Mouse (Mus musculus): ENCODE results near the gene Zmynd10.

Gene Zmynd10

DNA sequence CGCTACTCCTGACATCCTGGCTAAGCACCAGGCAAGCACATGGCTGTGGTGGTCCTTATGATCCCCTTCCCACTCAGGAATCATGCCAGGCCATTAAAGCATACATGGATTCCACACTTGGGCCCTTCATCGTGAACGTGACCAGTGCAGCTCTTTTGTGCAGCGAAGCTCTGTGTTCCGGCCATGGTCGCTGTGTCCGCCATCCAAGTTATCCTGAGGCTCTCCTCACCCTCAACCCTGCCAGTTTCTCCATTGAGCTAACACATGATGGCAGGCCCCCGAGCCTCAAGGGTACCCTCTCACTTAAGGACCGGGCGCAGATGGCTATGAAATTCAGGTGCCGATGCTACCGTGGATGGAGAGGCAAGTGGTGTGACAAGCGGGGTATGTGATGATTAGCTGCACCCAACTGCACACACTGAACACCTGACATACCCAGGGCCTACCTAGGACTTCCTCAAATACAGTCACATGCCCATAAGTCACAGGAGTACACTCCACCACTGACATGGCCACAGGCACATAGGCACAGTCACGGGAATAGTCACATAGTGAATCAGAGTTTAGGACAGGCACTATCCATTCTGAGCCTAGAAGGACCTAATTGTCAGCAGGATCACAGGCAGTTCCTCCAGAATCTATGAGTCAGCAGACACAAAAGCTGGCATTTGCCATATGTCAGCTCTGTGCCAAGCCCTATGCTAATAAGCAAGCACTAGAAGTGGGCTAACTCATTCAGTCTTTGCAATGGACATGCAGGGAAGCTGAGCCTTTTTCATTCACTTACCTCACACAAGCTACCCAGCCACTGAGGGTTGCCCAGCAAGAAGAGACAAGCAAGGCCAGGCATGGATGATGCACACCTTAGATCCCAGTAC is 32.2 kb downstream of the Zmynd10 start:
- DNase-seq (ENCODE audit: low read depth, low spot score): no peak

DNA sequence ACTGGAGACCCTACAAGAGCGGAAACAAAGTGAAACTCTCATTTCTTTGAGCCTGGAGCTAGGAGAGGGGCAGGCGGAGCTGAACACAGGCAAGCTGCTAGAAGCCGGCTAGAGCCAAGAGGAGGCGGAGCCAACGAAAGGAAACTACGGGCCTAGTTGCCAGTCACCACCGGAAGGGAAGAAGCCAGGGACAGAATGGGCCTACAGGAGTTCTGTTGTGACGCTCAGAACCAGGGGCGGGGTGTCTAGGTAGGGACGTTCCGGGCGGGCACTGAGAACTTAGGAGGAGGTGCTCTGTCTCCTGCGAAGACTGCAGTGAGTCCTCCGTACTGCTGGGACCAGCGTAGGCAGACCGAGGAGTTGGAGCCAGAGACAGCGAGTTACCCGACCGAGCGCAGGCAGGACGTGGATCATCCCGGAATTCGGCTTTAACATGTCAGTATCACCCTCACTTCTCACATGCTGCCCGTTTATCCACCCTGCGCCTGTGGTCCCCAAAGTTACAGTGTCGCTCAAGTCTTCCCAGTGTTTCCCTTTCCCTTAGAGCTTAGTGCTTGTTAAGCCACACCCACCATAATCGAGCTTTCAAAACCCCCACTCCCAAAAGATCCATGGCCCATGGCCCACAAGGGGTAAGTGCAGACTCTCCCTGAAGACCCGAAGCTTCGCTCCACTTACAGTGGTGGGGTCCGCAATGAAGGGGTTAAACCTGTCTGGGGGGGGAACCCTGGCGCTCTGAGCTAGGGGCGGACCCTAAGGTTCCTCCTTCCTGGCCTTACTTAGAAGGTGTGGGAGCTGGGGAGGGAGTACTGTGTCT is 33.6 kb downstream of the Zmynd10 start, which contains the start of gene Hyal3:
Hyal3 (plus strand) TSS at position 318 of the 817 bp plus-strand sequence.
- DNase-seq (ENCODE audit: low read depth, low spot score): no peak

DNA sequence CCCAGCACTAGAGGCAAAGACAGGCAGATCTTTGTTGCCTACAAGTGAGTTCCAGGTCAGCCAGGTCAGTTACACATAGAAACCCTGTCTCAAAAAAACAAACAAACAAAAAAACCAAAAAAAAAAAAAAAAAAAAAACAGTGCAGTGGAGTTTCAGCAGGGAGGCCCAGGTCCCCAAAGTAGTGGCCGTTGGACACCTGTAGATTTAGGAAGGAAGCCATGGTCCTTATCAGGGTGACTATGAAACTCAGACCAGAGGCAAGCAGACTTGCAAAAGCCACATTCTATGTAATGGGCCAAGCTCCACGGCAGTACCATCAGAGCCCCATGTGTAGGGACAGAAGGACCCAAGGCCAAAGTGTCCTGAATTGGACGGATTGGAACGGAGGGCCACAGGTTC is 34.5 kb downstream of the Zmynd10 start:
- DNase-seq (ENCODE audit: low read depth, low spot score): no peak

DNA sequence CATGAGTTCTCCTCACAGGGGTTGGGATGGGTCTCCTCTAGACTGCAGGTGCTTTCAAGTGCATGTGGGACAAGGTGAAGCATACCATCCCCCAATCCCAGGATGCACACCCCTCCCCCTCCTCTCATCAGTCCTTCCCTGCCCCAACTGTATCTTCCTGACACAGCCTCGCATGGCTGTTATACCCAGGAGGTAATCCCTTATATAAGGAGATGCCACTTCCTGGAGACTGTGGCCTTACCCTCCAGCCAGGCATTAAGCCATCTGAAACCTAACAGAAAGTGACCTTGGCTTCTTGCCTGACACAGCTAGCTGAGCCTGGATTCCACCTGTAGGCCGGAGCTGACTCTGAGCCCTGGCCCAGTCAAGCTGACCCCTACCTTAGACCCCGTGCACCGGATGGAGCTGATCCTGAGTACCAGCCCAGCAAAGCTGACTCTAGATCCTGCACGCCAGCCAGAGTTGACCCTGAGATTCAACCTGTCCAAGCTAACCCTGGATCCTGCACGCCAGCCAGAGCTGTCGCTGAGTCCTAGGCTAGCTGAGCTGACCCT is 35.5 kb downstream of the Zmynd10 start:
- no peak for DNase-seq (ENCODE audit: low read depth, low spot score)

DNA sequence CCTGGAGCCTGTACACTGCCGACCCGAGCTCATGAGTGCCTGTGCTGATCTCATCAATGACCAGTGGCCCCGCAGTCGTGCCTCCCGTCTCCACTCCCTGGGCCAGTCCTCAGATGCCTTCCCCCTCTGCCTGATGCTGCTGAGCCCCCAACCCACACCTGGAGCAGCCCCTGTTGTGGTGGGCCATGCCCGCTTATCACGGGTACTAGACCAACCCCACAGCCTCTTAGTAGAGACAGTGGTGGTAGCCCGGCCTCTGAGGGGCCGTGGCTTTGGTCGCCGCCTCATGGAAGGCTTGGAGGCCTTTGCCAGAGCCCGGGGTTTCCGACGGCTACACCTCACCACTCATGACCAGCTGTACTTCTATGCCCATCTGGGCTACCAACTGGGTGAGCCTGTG is 36.1 kb downstream of the Zmynd10 start:
- no peak for DNase-seq (ENCODE audit: low read depth, low spot score)

DNA sequence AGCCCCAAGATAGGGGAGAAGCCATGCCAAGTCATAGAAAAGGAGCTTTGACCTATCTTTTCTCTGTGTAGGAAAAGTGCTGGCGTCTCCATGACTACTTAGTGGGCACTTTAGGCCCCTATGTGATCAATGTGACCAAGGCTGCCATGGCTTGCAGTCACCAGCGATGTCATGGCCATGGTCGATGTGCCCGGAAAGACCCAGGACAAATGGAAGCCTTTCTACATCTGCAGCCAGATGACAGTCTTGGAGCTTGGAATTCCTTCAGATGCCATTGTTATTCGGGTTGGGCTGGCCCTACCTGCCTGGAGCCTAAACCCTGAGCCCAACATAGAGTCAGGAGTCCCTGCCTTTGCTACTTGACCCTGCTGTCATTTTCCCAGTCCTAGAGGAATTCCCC is 39.4 kb downstream of the Zmynd10 start:
- DNase-seq (ENCODE audit: low read depth, low spot score): no peak

DNA sequence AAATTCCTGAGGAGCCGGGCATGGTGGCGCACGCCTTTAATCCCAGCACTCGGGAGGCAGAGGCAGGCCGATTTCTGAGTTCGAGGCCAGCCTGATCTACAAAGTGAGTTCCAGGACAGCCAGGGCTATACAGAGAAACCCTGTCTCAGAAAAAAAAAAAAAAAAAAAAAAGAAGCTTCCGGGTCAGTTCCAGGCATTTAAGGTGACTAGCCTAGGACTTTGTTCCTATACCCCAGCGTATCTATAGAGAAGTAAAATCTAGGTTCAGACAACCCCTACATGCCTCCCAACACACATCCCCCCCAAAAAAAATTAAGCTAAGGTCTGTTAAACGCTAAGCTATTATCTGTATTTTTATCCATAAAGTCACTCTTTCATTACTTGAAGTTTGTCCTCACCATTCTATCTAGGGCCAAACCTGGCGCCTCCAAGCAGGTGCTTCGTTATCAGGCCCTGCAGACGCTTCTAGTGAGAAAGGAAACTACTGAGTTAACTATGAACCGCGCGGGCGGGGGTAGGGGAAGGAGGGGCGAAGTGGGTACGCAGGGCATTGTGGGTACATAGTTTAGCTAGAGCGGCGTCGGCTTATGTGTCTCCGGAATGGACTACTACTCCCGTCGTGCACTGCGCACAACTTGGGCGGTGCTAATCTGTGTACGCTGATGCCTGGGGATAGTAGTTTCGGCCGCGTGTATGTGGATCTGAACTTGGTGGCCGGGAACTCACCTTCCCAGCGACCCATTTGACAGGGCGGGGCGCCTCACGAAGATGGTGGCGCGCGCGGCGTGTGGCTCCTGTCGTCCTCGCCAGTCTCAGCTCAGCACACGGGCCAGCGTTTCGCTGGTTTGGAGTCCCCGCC is 40.1 kb downstream of the Zmynd10 start, which contains the start of gene Ifrd2:
Ifrd2 (plus strand) TSS at position 669 of the 859 bp plus-strand sequence.
- DNase-seq (ENCODE audit: low read depth, low spot score): peak; percentile 98

DNA sequence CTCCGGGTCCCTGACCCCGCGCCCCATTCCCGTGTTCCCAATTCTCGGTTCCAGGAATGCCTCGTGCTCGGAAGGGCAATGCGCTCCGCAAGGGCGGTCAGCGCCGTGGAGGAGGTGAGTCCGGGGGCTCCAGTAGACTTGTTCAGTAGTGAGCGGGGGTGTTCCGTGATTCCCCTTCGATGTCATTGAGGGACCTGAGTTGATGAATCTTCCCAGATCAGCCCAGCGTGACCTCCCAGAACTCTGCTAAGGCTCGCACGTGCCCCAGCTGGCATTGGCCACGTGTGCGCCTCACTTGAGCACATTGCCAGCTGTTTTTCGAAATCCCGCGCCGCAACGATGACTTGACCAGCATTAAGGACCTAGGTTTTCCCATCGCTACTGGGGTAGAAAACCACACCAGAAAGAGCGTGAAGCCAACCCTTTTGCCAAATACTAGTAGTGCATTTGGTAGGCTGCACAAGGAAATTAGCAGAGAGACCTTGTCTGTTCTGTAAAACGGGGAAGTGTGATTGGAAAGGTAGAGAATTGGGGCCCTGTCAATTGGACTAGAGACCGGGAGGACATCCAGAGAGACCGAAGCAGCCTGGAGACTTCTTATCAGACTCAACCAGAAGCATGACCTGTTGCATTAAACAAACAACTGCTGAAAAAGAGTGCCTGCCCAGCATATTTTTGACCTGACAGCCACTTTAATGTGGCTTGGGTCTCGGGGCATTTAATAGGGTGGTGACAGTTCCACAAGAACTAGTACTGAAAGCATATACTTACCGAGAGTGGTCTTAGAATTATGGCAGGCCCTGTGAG is 40.9 kb downstream of the Zmynd10 start:
- no peak for DNase-seq (ENCODE audit: low read depth, low spot score)

DNA sequence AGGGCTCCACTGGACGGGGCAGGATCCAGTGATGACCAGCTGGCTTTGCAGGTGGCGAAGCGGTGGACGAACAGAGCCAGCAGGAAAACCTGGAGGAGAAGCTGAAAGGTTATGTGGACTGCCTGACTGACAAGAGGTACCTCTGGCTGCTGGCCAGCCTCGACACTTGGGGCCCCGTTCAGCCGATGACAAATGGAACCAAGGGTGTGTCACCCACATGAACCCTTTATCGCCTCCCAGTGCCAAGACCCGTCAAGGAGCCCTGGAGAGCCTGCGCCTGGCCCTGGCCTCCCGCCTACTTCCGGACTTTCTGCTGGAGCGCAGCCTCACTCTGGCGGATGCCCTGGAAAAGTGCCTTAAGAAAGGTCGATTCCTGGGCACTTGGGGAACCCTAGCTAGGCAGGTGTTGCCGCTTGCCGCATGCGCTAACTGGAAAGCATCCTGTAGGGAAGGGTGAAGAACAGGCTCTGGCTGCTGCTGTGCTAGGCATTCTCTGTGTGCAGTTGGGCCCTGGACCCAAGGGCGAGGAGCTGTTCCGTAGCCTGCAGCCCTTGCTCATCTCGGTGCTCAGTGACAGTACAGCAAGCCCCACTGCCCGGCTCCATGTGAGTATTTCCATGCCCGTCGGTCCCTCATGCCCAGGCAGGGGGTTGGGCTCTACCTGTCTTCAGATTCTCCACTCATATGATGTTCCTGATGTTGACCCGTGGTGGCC is 43.1 kb downstream of the Zmynd10 start:
- no peak for DNase-seq (ENCODE audit: low read depth, low spot score)

DNA sequence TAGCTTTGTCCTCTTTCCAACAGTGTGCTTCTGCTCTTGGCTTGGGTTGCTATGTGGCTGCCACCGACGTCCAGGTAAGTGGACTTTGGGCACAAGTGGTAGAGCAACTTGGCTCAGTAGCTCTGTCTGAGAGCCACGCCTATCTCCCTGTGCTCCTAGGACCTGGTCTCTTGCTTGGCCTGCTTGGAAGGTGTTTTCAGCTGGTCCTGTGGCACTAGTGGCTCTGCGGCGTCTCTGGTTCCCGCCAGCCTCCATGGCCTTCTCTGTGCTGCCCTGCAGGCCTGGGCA is 43.6 kb downstream of the Zmynd10 start:
- DNase-seq (ENCODE audit: low read depth, low spot score): no peak

DNA sequence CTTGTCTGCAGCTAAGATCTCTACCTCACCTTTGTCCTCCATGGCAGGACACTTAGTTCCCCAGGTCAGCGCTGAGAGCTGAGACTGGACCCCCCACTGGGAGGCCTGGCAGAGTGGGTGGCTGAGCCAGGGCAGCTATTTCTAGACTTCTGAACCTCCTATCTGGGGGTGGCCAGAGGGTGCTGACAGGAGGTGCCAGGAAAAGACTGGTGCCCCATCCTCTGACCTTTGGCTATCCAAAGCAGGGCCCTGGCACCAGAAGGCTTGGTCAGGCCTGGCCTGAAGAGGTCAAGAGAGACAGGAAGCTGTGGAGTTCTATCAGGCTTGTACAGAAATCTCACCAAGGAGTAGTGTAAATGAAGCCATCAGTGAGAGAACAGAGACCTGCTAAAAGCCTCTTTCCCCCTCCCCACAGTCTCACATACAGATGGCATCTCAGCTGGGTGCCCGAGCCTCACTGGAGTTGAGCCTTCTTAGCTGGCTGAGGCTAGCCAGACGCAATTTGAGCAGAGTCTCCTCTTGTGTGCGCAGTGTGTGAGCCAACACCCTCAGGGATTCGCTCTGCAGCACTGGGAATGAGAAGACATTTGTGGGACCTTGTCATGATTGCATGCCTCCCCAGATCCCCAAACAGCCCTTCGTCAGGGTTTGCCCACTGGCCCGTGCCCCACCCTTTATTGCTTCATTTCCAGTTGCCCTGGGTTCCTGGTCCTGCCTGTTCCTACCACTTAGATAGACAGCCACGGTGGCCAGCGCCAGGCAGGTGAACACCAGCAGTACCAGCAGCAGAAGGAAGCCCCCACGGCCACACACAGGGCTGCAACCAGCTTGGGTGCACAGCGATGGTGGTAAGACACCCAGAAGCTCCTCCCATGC is 46.2 kb downstream of the Zmynd10 start:
- no peak for DNase-seq (ENCODE audit: low read depth, low spot score)

DNA sequence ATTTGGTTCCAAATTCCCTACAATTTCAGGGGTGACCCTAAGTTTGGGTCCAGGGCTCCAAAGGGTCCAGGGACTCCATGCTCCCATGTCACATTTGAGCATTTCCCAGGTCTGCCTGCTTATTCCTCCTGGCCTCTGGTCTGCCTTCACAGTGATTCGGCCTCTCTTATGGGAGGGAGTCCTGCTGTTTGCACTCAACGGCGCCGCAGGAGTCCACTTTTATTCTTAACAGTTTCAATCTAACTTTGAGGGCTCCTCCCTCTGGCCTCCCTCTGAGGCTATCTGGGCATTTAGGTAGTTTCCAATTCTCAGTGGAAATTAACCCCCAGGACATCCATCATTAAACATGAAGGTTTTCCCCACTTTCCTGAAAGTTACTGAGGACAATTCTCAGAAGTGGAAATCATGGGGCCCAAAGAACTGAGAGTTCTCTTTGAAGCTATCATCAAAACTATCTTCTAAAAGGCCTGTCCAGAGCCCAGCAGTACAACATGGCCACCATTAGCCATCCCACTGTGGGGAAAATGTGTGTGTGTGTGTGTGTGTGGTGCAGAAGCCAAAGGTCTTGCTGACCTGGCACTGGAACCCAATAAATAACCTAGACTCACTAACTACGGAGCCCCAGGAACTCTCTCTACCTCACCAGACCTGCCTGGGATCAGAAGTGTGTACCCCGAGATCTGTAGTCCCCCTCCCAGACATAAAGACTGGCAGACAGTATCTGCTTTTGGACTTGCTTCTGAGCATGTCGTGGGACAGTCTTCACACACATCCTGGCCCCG is 47.4 kb downstream of the Zmynd10 start:
- no peak for DNase-seq (ENCODE audit: low read depth, low spot score)

DNA sequence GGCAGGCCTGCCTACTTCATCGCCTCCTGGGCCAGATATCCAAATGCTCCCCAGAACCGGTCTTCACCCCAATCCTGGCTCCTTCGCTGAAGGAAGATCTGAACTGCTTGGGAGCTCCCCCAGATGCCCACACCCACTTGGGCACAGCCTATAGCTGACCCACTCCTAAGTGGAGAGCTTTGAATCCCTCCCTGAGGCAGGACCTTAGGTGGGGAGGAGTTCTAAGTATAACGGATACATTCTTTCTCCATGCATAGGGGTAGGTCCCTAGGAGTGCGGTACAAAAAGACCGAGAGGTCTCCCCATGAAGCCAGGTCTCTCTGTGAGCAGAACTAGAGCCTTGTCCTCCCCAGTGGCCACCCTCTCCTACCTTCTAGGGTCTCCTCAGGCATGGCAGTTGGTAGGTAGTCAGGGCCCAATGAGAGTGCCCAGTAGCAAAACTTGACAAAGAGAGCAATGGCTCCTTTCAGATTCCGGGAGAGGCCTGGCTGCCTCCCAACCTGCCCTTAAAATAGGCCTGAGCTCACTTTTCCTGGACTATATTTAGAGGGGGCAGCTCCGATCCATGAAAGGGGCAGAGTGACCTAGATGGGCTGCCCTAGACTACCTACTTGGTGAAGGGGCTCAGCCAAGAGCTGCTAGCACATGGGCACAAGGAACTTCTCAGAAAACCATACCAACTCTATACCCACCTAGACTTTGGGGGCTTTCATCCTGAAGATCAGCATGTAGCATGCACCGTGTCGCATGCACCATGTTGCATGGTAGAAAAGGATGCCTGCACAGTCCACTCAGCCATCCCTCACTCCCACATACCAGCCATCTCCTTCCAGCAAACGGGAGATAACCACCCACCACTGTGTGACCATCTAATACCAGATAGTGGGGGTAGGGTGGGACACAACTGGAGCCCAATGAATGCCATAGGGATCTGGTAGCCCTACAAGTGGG is 49.8 kb downstream of the Zmynd10 start:
- DNase-seq (ENCODE audit: low read depth, low spot score): no peak

DNA sequence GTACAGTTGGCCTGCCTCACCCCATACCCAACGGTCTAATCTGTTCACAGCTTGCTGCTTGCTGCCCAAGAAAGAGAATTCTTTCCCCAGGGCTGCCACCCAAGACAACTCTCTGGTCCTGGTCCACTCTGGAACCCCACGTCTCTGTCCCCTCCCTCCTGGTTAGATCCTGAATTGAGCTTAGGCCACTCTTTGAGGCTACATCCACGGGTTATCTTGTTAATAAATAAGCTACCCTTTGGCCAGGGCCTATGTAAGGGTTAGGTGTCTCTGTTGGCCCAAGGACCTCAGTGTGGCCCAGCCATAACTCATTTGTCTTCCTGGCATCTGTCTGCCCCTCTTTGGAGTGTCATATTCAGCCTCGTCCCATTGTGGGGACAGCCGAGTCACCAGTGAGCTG is 51.3 kb downstream of the Zmynd10 start:
- DNase-seq (ENCODE audit: low read depth, low spot score): no peak

DNA sequence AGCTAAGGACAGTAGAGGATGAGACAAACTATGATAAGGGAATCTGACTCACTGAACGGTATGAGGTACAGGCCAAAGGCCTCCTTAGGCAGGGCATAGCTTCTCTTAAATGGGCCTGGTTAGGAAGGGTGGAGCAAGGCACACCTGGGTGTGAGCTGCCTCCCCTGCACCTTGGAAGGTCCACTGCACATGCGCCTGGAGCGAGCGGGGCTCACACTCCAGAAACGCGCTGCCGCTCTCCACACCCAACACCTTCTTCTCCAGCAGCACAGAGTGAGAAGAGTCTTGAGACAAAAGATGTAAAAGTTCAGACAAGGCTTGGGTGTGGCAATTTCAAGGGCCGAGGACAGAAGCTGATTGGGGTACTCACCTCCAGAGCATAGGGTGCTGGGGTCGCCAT is 52.3 kb downstream of the Zmynd10 start:
- DNase-seq (ENCODE audit: low read depth, low spot score): no peak

DNA sequence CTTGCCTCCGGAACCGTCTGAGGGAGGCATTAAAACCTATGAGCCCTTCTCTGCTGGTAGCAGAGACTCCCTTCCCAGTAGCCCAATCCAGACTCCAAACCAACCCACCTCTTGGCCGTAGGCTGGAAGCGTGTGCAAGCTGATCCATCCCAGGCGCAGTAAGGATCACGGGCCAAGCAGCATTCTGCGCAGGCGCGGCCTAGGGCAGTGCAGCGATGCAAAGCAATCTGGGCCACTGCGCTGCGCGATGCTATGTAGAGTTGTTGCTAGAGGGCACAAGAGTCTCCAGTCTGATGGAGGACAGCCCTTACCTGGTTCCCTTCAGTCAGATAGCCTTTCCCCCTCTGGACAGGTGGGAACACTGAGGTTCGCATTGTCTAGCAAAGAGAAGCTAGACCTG is 52.7 kb downstream of the Zmynd10 start:
- DNase-seq (ENCODE audit: low read depth, low spot score): no peak

DNA sequence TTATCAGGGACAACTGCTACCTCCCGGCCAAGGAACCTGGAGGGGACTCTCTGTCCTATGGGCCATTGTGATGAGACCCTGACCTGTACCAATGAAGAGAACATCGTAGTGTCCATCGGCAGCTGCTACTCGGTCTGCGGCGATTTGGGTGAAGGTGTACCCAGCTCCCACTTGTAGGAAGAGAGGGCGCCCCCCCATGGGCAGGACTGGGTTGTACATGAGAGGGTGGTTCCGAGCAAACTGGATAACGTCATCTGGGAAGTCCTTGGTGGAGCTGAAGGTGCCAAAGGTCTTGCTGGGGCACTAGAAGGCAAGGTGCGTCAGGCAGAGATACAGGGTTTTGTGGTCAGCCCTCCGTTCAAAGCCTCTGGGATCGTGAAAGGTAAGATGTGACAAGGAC is 53.6 kb downstream of the Zmynd10 start:
- no peak for DNase-seq (ENCODE audit: low read depth, low spot score)

All from brain, embryonic 18.5 days (tissue).